Mouse (Mus musculus) erythroid progenitor cell, adult 5-6 weeks (primary cell): Measurements from ENCODE around the gene Map2k3. TPM values are rescaled to one million over a fixed set of nuclear protein-coding genes. Genes with fewer than 3 reads are reported as not detected.

ENCODE experiments used
- total RNA-seq, 2 experiments: library from RNA; stranded (forward) in 1 of 2; stranded (reverse) in 1 of 2; fragments of 150-400 nt in 1 of 2; fragments of 186-747, 209-891 nt in 1 of 2; gene quantifications; 2 replicates each; pipeline versions ENCODE4 v1.2.3 to v1.2.4; 2015 to 2017; ENCODE audit warnings: low replicate concordance in 2 of 2

Map2k3 gene
- total RNA-seq, 2 experiments from 2014 or later = 93.2 to 105 TPM

Other genes with a start within 250 kb of the Map2k3 start
- gene Llgl1, start 232.3 kb upstream of the Map2k3 start, total RNA-seq (2015; ENCODE audit: low replicate concordance) = 5.4 and 19.1 TPM in 2 replicates
- 6.9 and 9.2 TPM in 2 replicates for gene Llgl1, start 232.3 kb upstream of the Map2k3 start, total RNA-seq (2017; ENCODE audit: low replicate concordance)
- 39.8 and 50.5 TPM in 2 replicates for gene Flii, start 204.8 kb upstream of the Map2k3 start, total RNA-seq (2015; ENCODE audit: low replicate concordance)
- gene Flii, start 204.8 kb upstream of the Map2k3 start, total RNA-seq (2017; ENCODE audit: low replicate concordance) = 28.5 and 31.8 TPM in 2 replicates
- gene Mief2, start 203.6 kb upstream of the Map2k3 start, total RNA-seq (2015; ENCODE audit: low replicate concordance) = 0.42 TPM in 1 of 2 replicates, not detected in the other
- gene Mief2, start 203.6 kb upstream of the Map2k3 start, total RNA-seq (2017; ENCODE audit: low replicate concordance) = 0.39 TPM in 1 of 2 replicates, not detected in the other
- 8.4 and 10.8 TPM in 2 replicates for gene Top3a, start 154.7 kb upstream of the Map2k3 start, total RNA-seq (2015; ENCODE audit: low replicate concordance)
- gene Top3a, start 154.7 kb upstream of the Map2k3 start, total RNA-seq (2017; ENCODE audit: low replicate concordance) = 8.5 and 15.1 TPM in 2 replicates
- gene Smcr8, start 154.5 kb upstream of the Map2k3 start, total RNA-seq (2015; ENCODE audit: low replicate concordance) = 13.0 and 24.1 TPM in 2 replicates
- 12.9 and 13.9 TPM in 2 replicates for gene Smcr8, start 154.5 kb upstream of the Map2k3 start, total RNA-seq (2017; ENCODE audit: low replicate concordance)
- 4.6 TPM in 1 of 2 replicates, not detected in the other for gene Shmt1, start 120.3 kb upstream of the Map2k3 start, total RNA-seq (2015; ENCODE audit: low replicate concordance)
- 7.6 and 9.6 TPM in 2 replicates for gene Shmt1, start 120.3 kb upstream of the Map2k3 start, total RNA-seq (2017; ENCODE audit: low replicate concordance)
- gene Dhrs7b, start 101.4 kb upstream of the Map2k3 start, total RNA-seq (2015; ENCODE audit: low replicate concordance) = 1.1 and 14.3 TPM in 2 replicates
- 2.4 and 6.5 TPM in 2 replicates for gene Dhrs7b, start 101.4 kb upstream of the Map2k3 start, total RNA-seq (2017; ENCODE audit: low replicate concordance)
- 9.2 and 16.2 TPM in 2 replicates for gene Tmem11, start 52.8 kb upstream of the Map2k3 start, total RNA-seq (2015; ENCODE audit: low replicate concordance)
- gene Tmem11, start 52.8 kb upstream of the Map2k3 start, total RNA-seq (2017; ENCODE audit: low replicate concordance) = 10.7 and 16.8 TPM in 2 replicates
- gene Natd1, start 17.3 kb upstream of the Map2k3 start, total RNA-seq (2015; ENCODE audit: low replicate concordance) = 32.1 and 36.0 TPM in 2 replicates
- 17.2 and 29.4 TPM in 2 replicates for gene Natd1, start 17.3 kb upstream of the Map2k3 start, total RNA-seq (2017; ENCODE audit: low replicate concordance)
- gene Kcnj12, start 90.5 kb downstream of the Map2k3 start, total RNA-seq (2015; ENCODE audit: low replicate concordance) = not detected in 2 replicates
- gene Kcnj12, start 90.5 kb downstream of the Map2k3 start, total RNA-seq (2017; ENCODE audit: low replicate concordance) = not detected in 2 replicates
- gene Tnfrsf13b, start 194.7 kb downstream of the Map2k3 start, total RNA-seq (2015; ENCODE audit: low replicate concordance) = 7.1 and 15.1 TPM in 2 replicates
- gene Tnfrsf13b, start 194.7 kb downstream of the Map2k3 start, total RNA-seq (2017; ENCODE audit: low replicate concordance) = 4.0 and 6.5 TPM in 2 replicates
- 4.2 and 4.7 TPM in 2 replicates for gene Usp22, start 243.0 kb downstream of the Map2k3 start, total RNA-seq (2015; ENCODE audit: low replicate concordance)
- gene Usp22, start 243.0 kb downstream of the Map2k3 start, total RNA-seq (2017; ENCODE audit: low replicate concordance) = 7.7 and 17.5 TPM in 2 replicates